ENCODE assay signal across 10 mouse cellular contexts in the genomic region with DNA sequence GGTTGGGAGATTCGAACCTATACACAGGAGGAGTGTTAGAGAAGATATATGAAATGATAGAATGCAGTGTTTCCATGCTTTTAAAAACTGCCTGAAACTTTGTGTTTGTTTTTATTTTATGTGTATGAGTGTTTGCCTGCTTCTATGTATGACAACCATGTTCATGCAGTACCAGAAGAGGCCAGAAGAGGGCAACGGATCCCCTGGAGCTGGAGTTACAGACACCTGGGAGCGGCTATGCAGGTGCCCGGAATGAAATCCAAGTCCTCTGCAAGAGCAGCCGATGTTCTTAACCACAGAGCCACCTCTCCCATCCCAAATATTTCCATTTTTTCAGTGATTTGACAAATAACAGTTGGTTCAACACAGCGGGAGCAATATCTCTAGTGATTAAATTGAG.
DNase-seq lines count a peak whose midpoint lies in the region; ATAC-seq lines count a peak whose summit lies in the region.
"Had no signal": no experiment of that assay in that cellular context is flagged by ENCODE, and none has a peak within 500 bp of the region (broad histone marks: within the 10 kb centered on the region; RNA-seq: fewer than 3 reads in every experiment).

No protein-coding gene starts in this region.

- no peak overlapping the region for H3K27ac ChIP-seq in neural tube, embryonic 15.5 days (replicated peaks)
- H3K27ac ChIP-seq: forebrain, embryonic 13.5 days had no signal

- intact Hi-C loops in heart, postnatal 25 days (cut with DNase I): loop anchor here (10.0 kb wide), 1 partner anchor 343 kb away; no protein-coding TSS in a partner anchor

- ATAC-seq in neural tube, embryonic 15.5 days (ENCODE audit: low FRiP score): no peak
- ATAC-seq: forebrain, embryonic 13.5 days had no signal

- no peak overlapping the region for H3K9ac ChIP-seq in neural tube, embryonic 15.5 days (replicated peaks)
- H3K9ac ChIP-seq: forebrain, embryonic 13.5 days had no signal

- no peaks in the 10 kb centered on the region for H3K36me3 ChIP-seq in neural tube, embryonic 15.5 days

- H3K4me1 ChIP-seq in neural tube, embryonic 15.5 days: peaks cover 6% of the 10 kb centered on the region

- H3K9me3 ChIP-seq in neural tube, embryonic 15.5 days (replicated peaks): no peaks in the 10 kb centered on the region
- H3K9me3 ChIP-seq: forebrain, embryonic 13.5 days had no signal

- no peak overlapping the region for H3K4me3 ChIP-seq in neural tube, embryonic 15.5 days (replicated peaks)
- H3K4me3 ChIP-seq: forebrain, embryonic 13.5 days; myocyte had no signal

- peak; percentile 59 for DNase-seq in heart, adult 11 months
- no peak for DNase-seq in heart, postnatal 25 days (ENCODE audit: low spot score)
- DNase-seq in neural tube, embryonic 10.5 days (ENCODE audit: extremely low spot score, low spot score): peak; percentile 47
- DNase-seq in embryo, embryonic 10.5 days (ENCODE audit: low spot score): peak; percentile 65
- DNase-seq in testis, postnatal 14 days (ENCODE audit: low spot score): peak; percentile 39
- DNase-seq in urinary bladder, adult 2 months (ENCODE audit: low spot score): no peak
- DNase-seq in cerebellum, adult 18-20 months: no peak

- 55% methylated on average over 6 of the region's 6 CpGs for WGBS in neural tube, embryonic 15.5 days

- peaks cover 9% of the 10 kb centered on the region for H3K27me3 ChIP-seq in neural tube, embryonic 15.5 days (replicated peaks)
- H3K27me3 ChIP-seq: forebrain, embryonic 13.5 days had no signal

- H3K4me2 ChIP-seq in neural tube, embryonic 15.5 days: no peak overlapping the region
- H3K4me2 ChIP-seq: forebrain, embryonic 13.5 days had no signal

Comparison
In these comparisons a context has a peak if more than half of its experiments do, and no peak if none do; other contexts are left out.
1. DNase-seq: peak in heart, adult 11 months (single experiment), neural tube, embryonic 10.5 days (single experiment), embryo, embryonic 10.5 days (single experiment) and testis, postnatal 14 days (single experiment); none in heart, postnatal 25 days (single experiment), urinary bladder, adult 2 months (single experiment) and cerebellum, adult 18-20 months (0 of 2).